Mouse (Mus musculus): ENCODE data around the gene Trappc13. TPM values are rescaled to one million over a fixed set of nuclear protein-coding genes. Genes with fewer than 3 reads are reported as not detected.

Gene Trappc13
- total RNA-seq, 1 experiment: 59.0 TPM

DNA sequence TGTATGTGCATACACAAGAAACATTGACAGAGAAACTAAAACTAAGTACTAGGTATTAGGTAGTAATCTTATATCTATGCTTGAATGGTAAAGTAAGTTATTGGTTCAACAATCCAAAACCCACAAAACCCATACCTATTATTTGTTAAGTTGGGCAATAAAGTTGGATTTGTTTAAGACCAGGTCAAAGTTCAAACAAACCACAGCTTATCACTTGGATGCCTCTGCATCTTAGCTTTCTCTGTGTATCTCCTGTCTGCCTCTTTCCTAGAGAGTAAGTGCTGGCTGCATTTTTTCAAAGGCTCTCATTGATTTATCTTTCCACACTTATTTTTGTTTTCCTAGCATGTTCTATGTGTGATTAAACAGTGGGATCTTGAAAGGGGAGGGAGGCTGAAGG, 5.8 kb downstream of the Trappc13 start:
- Histone ChIP-seq H3K9me3 (ENCODE audit: control insufficient read depth, insufficient read depth, low read depth, low read length) (no peaks in the 10 kb centered on the region), H3K36me3 (ENCODE audit: control insufficient read depth, insufficient read depth, low read length, poor library complexity, severe bottlenecking) (peaks cover 5% of the 10 kb centered on the region), H3K27ac (ENCODE audit: insufficient read depth, low read depth, low read length, poor library complexity, severe bottlenecking) (no peak overlapping the region), H3K4me1 (ENCODE audit: control insufficient read depth in 2 of 2, insufficient read depth in 2 of 2, low read length in 2 of 2, poor library complexity in 1 of 2) (peaks cover 2 to 6% of the 10 kb centered on the region in 2 experiments; a peak in 2 of 4 replicates), H3K9ac (ENCODE audit: insufficient read depth, low read depth, low read length, poor library complexity, severe bottlenecking) (no peak overlapping the region; the same call in 1 of the 2 replicates), H3K4me3 (ENCODE audit: insufficient read depth in 1 of 2, low read depth in 1 of 2, low read length in 2 of 2, poor library complexity in 1 of 2, severe bottlenecking in 1 of 2) (no peak overlapping the region)
- DNase-seq (ENCODE audit: low read depth, low spot score): no peak
- in situ Hi-C loops (cut with MboI; ENCODE audit: low sequenced_read_pairs in 2 of 2, unreplicated experiment in 2 of 2): no loop called here
- TF ChIP-seq MAFK (IDR thresholded peaks at IDR 0.05; ENCODE audit: insufficient read depth, low read depth, low read length) (no peak), ZNF384 (IDR thresholded peaks at IDR 0.05; ENCODE audit: low read depth, low read length) (no peak)

GRCm38 (mm10) chr13:104171711-104172110, 6.6 kb downstream of the Trappc13 start:
- Histone ChIP-seq H3K27ac (ENCODE audit: insufficient read depth, low read depth, low read length, poor library complexity, severe bottlenecking) (no peak overlapping the region), H3K4me3 (ENCODE audit: insufficient read depth in 1 of 2, low read depth in 1 of 2, low read length in 2 of 2, poor library complexity in 1 of 2, severe bottlenecking in 1 of 2) (no peak overlapping the region), H3K9ac (ENCODE audit: insufficient read depth, low read depth, low read length, poor library complexity, severe bottlenecking) (no peak overlapping the region), H3K9me3 (ENCODE audit: control insufficient read depth, insufficient read depth, low read depth, low read length) (no peaks in the 10 kb centered on the region), H3K4me1 (ENCODE audit: control insufficient read depth in 2 of 2, insufficient read depth in 2 of 2, low read length in 2 of 2, poor library complexity in 1 of 2) (peaks cover 2 to 6% of the 10 kb centered on the region in 2 experiments; a peak in 2 of 4 replicates), H3K36me3 (ENCODE audit: control insufficient read depth, insufficient read depth, low read length, poor library complexity, severe bottlenecking) (peaks cover 5% of the 10 kb centered on the region)
- TF ChIP-seq MAFK (IDR thresholded peaks at IDR 0.05; ENCODE audit: insufficient read depth, low read depth, low read length) (no peak), CHD2 (IDR thresholded peaks at IDR 0.05; ENCODE audit: low read depth, low read length) (no peak), ZNF384 (IDR thresholded peaks at IDR 0.05; ENCODE audit: low read depth, low read length) (no peak), HCFC1 (IDR thresholded peaks at IDR 0.05; ENCODE audit: borderline replicate concordance, insufficient read depth, low read length) (no peak), ZC3H11A (IDR thresholded peaks at IDR 0.05; ENCODE audit: borderline replicate concordance, low read depth, low read length) (no peak)
- in situ Hi-C loops (cut with MboI; ENCODE audit: low sequenced_read_pairs in 2 of 2, unreplicated experiment in 2 of 2): no loop called here
- DNase-seq (ENCODE audit: low read depth, low spot score): no peak

DNA sequence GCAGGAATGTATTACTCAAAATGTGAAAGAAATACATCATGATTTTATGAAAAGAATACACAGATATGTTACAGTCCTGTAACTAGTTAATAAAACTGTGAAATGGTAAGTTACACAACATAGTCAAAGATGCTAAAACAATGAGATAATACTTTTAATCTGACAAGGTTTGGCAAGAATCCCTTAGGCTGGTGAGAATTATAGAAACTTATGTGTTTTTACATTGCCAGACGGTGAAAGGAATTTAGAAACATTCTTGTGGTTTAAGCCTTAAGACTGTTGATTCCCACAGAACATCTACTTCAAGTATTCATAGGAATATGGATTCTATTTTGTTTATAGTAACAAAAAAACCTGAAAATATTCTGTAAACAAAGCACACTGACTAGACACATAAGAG, 22.6 kb downstream of the Trappc13 start:
- H3K27ac ChIP-seq (ENCODE audit: insufficient read depth, low read depth, low read length, poor library complexity, severe bottlenecking): no peak overlapping the region
- H3K4me3 ChIP-seq (ENCODE audit: insufficient read depth in 1 of 2, low read depth in 1 of 2, low read length in 2 of 2, poor library complexity in 1 of 2, severe bottlenecking in 1 of 2): no peak overlapping the region
- TF ChIP-seq ZNF384 (IDR thresholded peaks at IDR 0.05; ENCODE audit: low read depth, low read length): no peak
- TF ChIP-seq MAFK (IDR thresholded peaks at IDR 0.05; ENCODE audit: insufficient read depth, low read depth, low read length): no peak
- no peak for TF ChIP-seq HCFC1 (IDR thresholded peaks at IDR 0.05; ENCODE audit: borderline replicate concordance, insufficient read depth, low read length)
- TF ChIP-seq CHD2 (IDR thresholded peaks at IDR 0.05; ENCODE audit: low read depth, low read length): no peak
- TF ChIP-seq ZC3H11A (IDR thresholded peaks at IDR 0.05; ENCODE audit: borderline replicate concordance, low read depth, low read length): no peak
- H3K9me3 ChIP-seq (ENCODE audit: control insufficient read depth, insufficient read depth, low read depth, low read length): no peaks in the 10 kb centered on the region
- peaks cover 9% of the 10 kb centered on the region for H3K36me3 ChIP-seq (ENCODE audit: control insufficient read depth, insufficient read depth, low read length, poor library complexity, severe bottlenecking)
- H3K9ac ChIP-seq (ENCODE audit: insufficient read depth, low read depth, low read length, poor library complexity, severe bottlenecking): no peak overlapping the region
- in situ Hi-C loops (cut with MboI; ENCODE audit: low sequenced_read_pairs in 2 of 2, unreplicated experiment in 2 of 2): no loop called here
- DNase-seq (ENCODE audit: low read depth, low spot score): no peak
- no peaks in the 10 kb centered on the region for H3K4me1 ChIP-seq (ENCODE audit: control insufficient read depth in 2 of 2, insufficient read depth in 2 of 2, low read length in 2 of 2, poor library complexity in 1 of 2)

DNA sequence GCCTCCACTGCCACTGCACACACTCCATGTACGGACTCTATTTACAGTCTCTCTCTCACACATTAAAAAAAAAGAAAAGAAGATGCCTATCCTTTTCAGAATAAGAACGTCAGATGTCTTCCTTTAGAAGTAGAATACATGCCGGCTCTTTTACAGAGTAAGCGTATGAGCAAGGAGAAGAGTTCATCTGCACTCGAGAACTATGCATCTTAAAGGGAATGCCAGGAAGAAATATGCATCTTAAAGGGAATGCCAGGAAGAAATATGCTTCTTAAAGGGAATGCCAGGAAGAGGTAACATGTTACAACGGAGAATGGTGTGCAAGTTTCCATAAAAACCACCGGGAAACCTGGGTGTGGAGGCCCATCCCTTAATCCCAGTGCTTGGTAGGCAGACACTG, 23.2 kb downstream of the Trappc13 start:
- DNase-seq (ENCODE audit: low read depth, low spot score): no peak
- Histone ChIP-seq H3K4me1 (ENCODE audit: control insufficient read depth in 2 of 2, insufficient read depth in 2 of 2, low read length in 2 of 2, poor library complexity in 1 of 2) (no peaks in the 10 kb centered on the region), H3K36me3 (ENCODE audit: control insufficient read depth, insufficient read depth, low read length, poor library complexity, severe bottlenecking) (peaks cover 5% of the 10 kb centered on the region), H3K9ac (ENCODE audit: insufficient read depth, low read depth, low read length, poor library complexity, severe bottlenecking) (no peak overlapping the region), H3K9me3 (ENCODE audit: control insufficient read depth, insufficient read depth, low read depth, low read length) (no peaks in the 10 kb centered on the region), H3K27ac (ENCODE audit: insufficient read depth, low read depth, low read length, poor library complexity, severe bottlenecking) (no peak overlapping the region), H3K4me3 (ENCODE audit: insufficient read depth in 1 of 2, low read depth in 1 of 2, low read length in 2 of 2, poor library complexity in 1 of 2, severe bottlenecking in 1 of 2) (no peak overlapping the region)
- in situ Hi-C loops (cut with MboI; ENCODE audit: low sequenced_read_pairs in 2 of 2, unreplicated experiment in 2 of 2): no loop called here
- TF ChIP-seq ZC3H11A (IDR thresholded peaks at IDR 0.05; ENCODE audit: borderline replicate concordance, low read depth, low read length) (no peak), MAFK (IDR thresholded peaks at IDR 0.05; ENCODE audit: insufficient read depth, low read depth, low read length) (no peak), CHD2 (IDR thresholded peaks at IDR 0.05; ENCODE audit: low read depth, low read length) (no peak), ZNF384 (IDR thresholded peaks at IDR 0.05; ENCODE audit: low read depth, low read length) (no peak), HCFC1 (IDR thresholded peaks at IDR 0.05; ENCODE audit: borderline replicate concordance, insufficient read depth, low read length) (no peak)

- H3K36me3 ChIP-seq (ENCODE audit: control insufficient read depth, insufficient read depth, low read length, poor library complexity, severe bottlenecking): peaks cover 5% of the 10 kb centered on the region
- TF ChIP-seq MAFK (IDR thresholded peaks at IDR 0.05; ENCODE audit: insufficient read depth, low read depth, low read length) (peak; percentile 72; the same call in 1 of the 2 replicates), CHD2 (IDR thresholded peaks at IDR 0.05; ENCODE audit: low read depth, low read length) (no peak)
- H3K4me3 ChIP-seq (ENCODE audit: insufficient read depth in 1 of 2, low read depth in 1 of 2, low read length in 2 of 2, poor library complexity in 1 of 2, severe bottlenecking in 1 of 2): no peak overlapping the region
- no peak overlapping the region for H3K27ac ChIP-seq (ENCODE audit: insufficient read depth, low read depth, low read length, poor library complexity, severe bottlenecking)
- no peak overlapping the region for H3K9ac ChIP-seq (ENCODE audit: insufficient read depth, low read depth, low read length, poor library complexity, severe bottlenecking)
- H3K4me1 ChIP-seq (ENCODE audit: control insufficient read depth in 2 of 2, insufficient read depth in 2 of 2, low read length in 2 of 2, poor library complexity in 1 of 2): no peaks in the 10 kb centered on the region
- no peaks in the 10 kb centered on the region for H3K9me3 ChIP-seq (ENCODE audit: control insufficient read depth, insufficient read depth, low read depth, low read length)
- DNase-seq (ENCODE audit: low read depth, low spot score): no peak
- in situ Hi-C loops (cut with MboI; ENCODE audit: low sequenced_read_pairs in 2 of 2, unreplicated experiment in 2 of 2): no loop called here
Observed at GRCm38 (mm10) chr13:104154180-104154579, 24.1 kb downstream of the Trappc13 start.

Data from ES-E14 (cell line).